Mouse (Mus musculus) spleen, adult 2 months (tissue): Measurements from ENCODE around the gene Spns3.

ENCODE experiments used
- CTCF ChIP-seq: fragments of 200-500 bp; IDR thresholded peaks from 2 replicates; pipeline ENCODE4 v1.5.1; 2011; ENCODE audit warnings: mild to moderate bottlenecking, inconsistent platforms; ENCODE audit not compliant: insufficient read depth, insufficient read length, insufficient replicate concordance; ENCODE audit errors: extremely low read depth
- POLR2A ChIP-seq: fragments of 200-500 bp; IDR thresholded peaks from 2 replicates; pipeline ENCODE4 v1.6.1; 2011; ENCODE audit warnings: low read depth, low read length, inconsistent platforms

- no peak for TF ChIP-seq POLR2A
- no peak for TF ChIP-seq CTCF
Observed at GRCm38 (mm10) chr11:72469217-72469616, 81.1 kb downstream of the Spns3 start.
